Mouse (Mus musculus) megakaryocyte, embryonic 14.5 days (primary cell): Measurements from ENCODE around the gene 1700017N19Rik. TPM values are rescaled to one million over a fixed set of nuclear protein-coding genes. Genes with fewer than 3 reads are reported as not detected.

Source experiments
- H3K27me3 ChIP-seq: replicated peaks from 2 replicates; pipeline ENCODE3; 2012; ENCODE audit warnings: inconsistent platforms
- H3K36me3 ChIP-seq: replicated peaks from 2 replicates; pipeline ENCODE3; 2012; ENCODE audit warnings: low read length, inconsistent platforms, mixed read lengths
- H3K4me1 ChIP-seq: 2 replicates; pipeline ENCODE4 v1.6.1; 2012; ENCODE audit warnings: inconsistent platforms
- H3K4me3 ChIP-seq: replicated peaks from 2 replicates; pipeline ENCODE3; 2012; ENCODE audit warnings: moderate library complexity, mild to moderate bottlenecking, inconsistent platforms
- H3K9me3 ChIP-seq: 2 replicates; pipeline ENCODE4 v1.6.1; 2012; ENCODE audit warnings: inconsistent platforms
- FLI1 ChIP-seq: IDR thresholded peaks from 2 replicates; pipeline ENCODE4 v1.6.1; 2012; ENCODE audit warnings: low read length, inconsistent platforms, mixed read lengths
- GATA1 ChIP-seq: IDR thresholded peaks from 3 replicates; pipeline ENCODE4 v1.6.1; 2012; ENCODE audit warnings: mixed read lengths, low read length, inconsistent platforms, borderline replicate concordance
- polyA plus RNA-seq: library from polyadenylated mRNA; stranded (reverse); fragments of >175 nt; gene quantifications from 2 replicates; pipeline ENCODE4 v1.2.3, GENCODE M21; 2012; ENCODE audit warnings: low replicate concordance; ENCODE audit not compliant: insufficient read depth

Gene 1700017N19Rik
- polyA plus RNA-seq, 1 experiment = not detected

- Histone ChIP-seq H3K4me1 (no peaks in the 10 kb centered on the region), H3K4me3 (no peak overlapping the region), H3K36me3 (no peaks in the 10 kb centered on the region), H3K9me3 (no peaks in the 10 kb centered on the region), H3K27me3 (no peaks in the 10 kb centered on the region)
- no peak for TF ChIP-seq FLI1
- no peak for TF ChIP-seq GATA1
These were observed 55.1 kb downstream of the 1700017N19Rik start for GRCm38 (mm10) chr10:100645331-100645935.

DNA sequence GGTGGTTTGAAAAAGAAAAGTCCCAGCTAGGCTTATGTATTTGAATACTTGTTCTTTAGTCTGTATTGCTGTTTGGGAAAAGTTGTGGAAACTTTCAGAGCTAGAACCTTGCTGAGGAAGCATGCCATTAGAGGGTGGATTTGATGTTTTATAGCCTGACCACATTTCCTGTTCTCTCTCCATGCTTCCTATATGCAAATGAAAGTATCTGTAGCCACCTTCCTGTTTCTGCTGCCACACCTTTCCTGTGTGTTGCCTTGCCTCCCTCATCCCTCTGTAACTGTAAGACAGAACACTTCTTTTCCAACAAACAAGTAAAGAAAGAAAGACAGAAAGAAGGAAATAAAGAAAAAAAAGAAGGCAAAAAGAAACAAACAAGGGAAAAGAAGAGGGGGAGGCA lies 63.9 kb downstream of the 1700017N19Rik start:
- Histone ChIP-seq H3K4me1 (peaks cover 6% of the 10 kb centered on the region), H3K9me3 (no peaks in the 10 kb centered on the region)
- TF ChIP-seq FLI1 (no peak), GATA1 (no peak)

DNA sequence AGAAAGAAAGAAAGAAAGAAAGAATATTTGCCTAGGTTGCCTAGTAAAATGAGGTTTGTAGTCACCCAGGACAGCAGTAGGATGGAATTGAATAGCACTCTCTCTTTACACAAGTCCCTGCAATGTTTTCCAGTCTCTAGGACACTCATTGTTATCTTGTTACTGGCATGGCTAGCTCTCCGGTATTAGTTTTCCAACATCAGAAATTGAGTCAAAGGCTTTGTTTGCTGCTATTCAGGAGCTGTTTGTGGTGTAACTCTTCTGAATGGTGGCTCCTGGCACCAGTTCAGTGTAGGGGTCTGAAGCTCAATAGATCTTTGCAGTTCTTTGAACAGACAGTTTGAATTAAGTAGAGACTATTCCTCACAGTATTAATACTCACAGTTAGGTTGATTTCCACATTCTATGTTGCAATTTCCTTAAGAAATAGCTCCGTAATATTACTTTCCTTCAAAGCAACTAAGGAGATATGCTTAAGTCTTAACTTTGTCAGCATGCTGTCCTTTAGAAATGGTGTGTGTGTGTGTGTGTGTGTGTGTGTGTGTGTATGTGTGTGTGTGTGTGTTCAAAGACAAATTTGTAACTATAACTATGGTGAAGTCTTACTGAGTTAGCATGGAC lies 71.8 kb downstream of the 1700017N19Rik start:
- Histone ChIP-seq H3K4me1 (0 out of 2 replicates have a peak, but pooled peaks cover 3% of the 10 kb centered on the region), H3K4me3 (no peak overlapping the region), H3K36me3 (no peaks in the 10 kb centered on the region), H3K27me3 (no peaks in the 10 kb centered on the region), H3K9me3 (no peaks in the 10 kb centered on the region)
- TF ChIP-seq FLI1 = no peak
- no peak for TF ChIP-seq GATA1

More for the DNA sequence above, 63.9 kb downstream of the 1700017N19Rik start:
- no peak overlapping the region for H3K4me3 ChIP-seq
- no peaks in the 10 kb centered on the region for H3K27me3 ChIP-seq
- no peaks in the 10 kb centered on the region for H3K36me3 ChIP-seq

Other genes with a start within 250 kb of the 1700017N19Rik start
- gene Gm4302, start 249.6 kb upstream of the 1700017N19Rik start, polyA plus RNA-seq = not detected in 2 replicates
- gene Gm4303, start 244.5 kb upstream of the 1700017N19Rik start, polyA plus RNA-seq = not detected in 2 replicates
- not detected in 2 replicates for gene Gm4305, start 239.4 kb upstream of the 1700017N19Rik start, polyA plus RNA-seq
- gene Gm4307, start 229.1 kb upstream of the 1700017N19Rik start, polyA plus RNA-seq = not detected in 2 replicates
- not detected in 2 replicates for gene Gm4312, start 207.9 kb upstream of the 1700017N19Rik start, polyA plus RNA-seq
- gene Tmtc3, start 103.1 kb upstream of the 1700017N19Rik start, polyA plus RNA-seq = 0.31 TPM in 1 of 2 replicates, not detected in the other
- gene Cep290, start 102.9 kb upstream of the 1700017N19Rik start, polyA plus RNA-seq = 0.12 TPM in 1 of 2 replicates, not detected in the other
- 3.3 TPM in 1 of 2 replicates, not detected in the other for gene 4930430F08Rik, start 61 bp upstream of the 1700017N19Rik start, polyA plus RNA-seq